Mouse (Mus musculus): ENCODE data around the gene Hoga1. TPM values are rescaled to one million over a fixed set of nuclear protein-coding genes. Genes with fewer than 3 reads are reported as not detected.

Hoga1 gene
- polyA plus RNA-seq, 1 experiment from 2014 or later, result 1.3 TPM

DNA sequence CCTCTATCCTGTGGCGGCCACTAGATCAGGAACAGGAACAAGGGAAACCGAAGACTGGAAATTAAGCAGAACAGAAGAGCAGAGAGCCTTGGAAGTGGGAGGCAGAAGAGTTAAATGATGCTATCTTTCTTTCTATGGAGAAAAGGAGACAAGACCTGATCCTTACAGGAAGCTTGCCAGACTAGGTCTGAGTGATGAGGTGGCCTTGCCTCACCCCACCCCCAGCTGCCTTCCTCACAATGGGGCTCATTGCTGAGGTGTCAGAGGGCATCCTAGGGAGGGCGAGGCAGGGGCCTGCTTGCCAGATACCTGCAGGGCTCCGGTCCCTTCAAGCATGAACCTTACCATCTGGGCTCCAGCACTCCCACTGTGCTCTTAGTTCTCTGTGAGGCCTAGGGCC is 6.5 kb downstream of the Hoga1 start, which contains the start of gene 4933411K16Rik:
Gene 4933411K16Rik (plus strand): TSS at position 301 of the 400 bp plus-strand sequence.
- no peak within 1 kb of the TSS for H3K27ac ChIP-seq (replicated peaks)
- H3K36me3 ChIP-seq, result no peaks in the 10 kb centered on the region
- H3K4me2 ChIP-seq (replicated peaks), result no peak within 1 kb of the TSS
- no peak within 1 kb of the TSS for H3K4me3 ChIP-seq
- no peaks in the 10 kb centered on the region for H3K9me3 ChIP-seq
- no peak for ATAC-seq (ENCODE audit: low FRiP score, low read depth)
- H3K4me1 ChIP-seq, result no peaks in the 10 kb centered on the region
- WGBS, result 73% methylated on average over 4 of the region's 4 CpGs
- no peak within 1 kb of the TSS for H3K9ac ChIP-seq (replicated peaks)
- no peaks in the 10 kb centered on the region for H3K27me3 ChIP-seq

- Histone ChIP-seq H3K9ac (replicated peaks) (no peak overlapping the region), H3K9me3 (no peaks in the 10 kb centered on the region), H3K4me3 (no peak overlapping the region), H3K27ac (replicated peaks) (no peak overlapping the region), H3K4me2 (replicated peaks) (no peak overlapping the region), H3K36me3 (no peaks in the 10 kb centered on the region), H3K27me3 (no peaks in the 10 kb centered on the region), H3K4me1 (no peaks in the 10 kb centered on the region)
- WGBS, result 84% methylated on average over 6 of the region's 6 CpGs
- no peak for ATAC-seq (ENCODE audit: low FRiP score, low read depth)
These were observed 8.8 kb downstream of the Hoga1 start for GRCm38 (mm10) chr19:42054255-42054654.

DNA sequence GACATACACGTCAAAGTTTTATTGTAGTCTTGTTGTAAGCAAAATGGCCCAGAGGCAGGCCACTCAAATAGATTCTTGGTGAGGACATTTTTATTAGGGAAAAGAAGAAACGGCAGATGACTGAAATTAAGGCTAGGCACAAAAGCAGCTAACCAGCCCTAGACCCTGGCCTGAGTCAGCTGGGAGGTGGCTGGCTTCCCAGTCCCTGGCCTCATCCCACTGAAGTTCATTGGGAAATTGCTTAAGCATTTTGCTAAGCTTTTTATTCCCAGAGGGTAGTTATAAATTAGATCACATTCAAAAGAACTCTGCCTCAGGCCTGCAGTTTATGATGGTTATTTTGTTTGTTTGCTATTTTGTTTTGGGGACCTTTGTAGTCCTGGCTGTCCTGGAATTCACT is 10.5 kb downstream of the Hoga1 start:
- H3K4me2 ChIP-seq (replicated peaks), result no peak overlapping the region
- no peak overlapping the region for H3K27ac ChIP-seq (replicated peaks)
- H3K4me1 ChIP-seq, result no peaks in the 10 kb centered on the region
- no peak overlapping the region for H3K4me3 ChIP-seq
- H3K9me3 ChIP-seq, result no peaks in the 10 kb centered on the region
- no peaks in the 10 kb centered on the region for H3K27me3 ChIP-seq
- H3K36me3 ChIP-seq, result no peaks in the 10 kb centered on the region
- ATAC-seq (ENCODE audit: low FRiP score, low read depth), result no peak
- H3K9ac ChIP-seq (replicated peaks), result no peak overlapping the region
- WGBS, result 86% methylated on average over 2 of the region's 2 CpGs

- H3K9me3 ChIP-seq, result no peaks in the 10 kb centered on the region
- H3K27me3 ChIP-seq, result no peaks in the 10 kb centered on the region
- H3K27ac ChIP-seq (replicated peaks), result no peak overlapping the region
- H3K4me2 ChIP-seq (replicated peaks), result no peak overlapping the region
- WGBS, result 80% methylated on average over 6 of the region's 6 CpGs
- no peaks in the 10 kb centered on the region for H3K36me3 ChIP-seq
- no peak overlapping the region for H3K9ac ChIP-seq (replicated peaks)
- no peak for ATAC-seq (ENCODE audit: low FRiP score, low read depth)
- no peak overlapping the region for H3K4me3 ChIP-seq
- no peaks in the 10 kb centered on the region for H3K4me1 ChIP-seq
These were observed 11.5 kb downstream of the Hoga1 start for GRCm38 (mm10) chr19:42056719-42057409.

- Histone ChIP-seq H3K9me3 (no peaks in the 10 kb centered on the region), H3K4me1 (no peaks in the 10 kb centered on the region), H3K9ac (replicated peaks) (no peak overlapping the region), H3K4me3 (no peak overlapping the region), H3K4me2 (replicated peaks) (no peak overlapping the region), H3K27ac (replicated peaks) (no peak overlapping the region), H3K36me3 (no peaks in the 10 kb centered on the region), H3K27me3 (no peaks in the 10 kb centered on the region; the same call in 1 of the 2 replicates)
- 75% methylated on average over 7 of the region's 7 CpGs for WGBS
- no peak for ATAC-seq (ENCODE audit: low FRiP score, low read depth)
These were observed 13.0 kb downstream of the Hoga1 start for GRCm38 (mm10) chr19:42058426-42058825.

DNA sequence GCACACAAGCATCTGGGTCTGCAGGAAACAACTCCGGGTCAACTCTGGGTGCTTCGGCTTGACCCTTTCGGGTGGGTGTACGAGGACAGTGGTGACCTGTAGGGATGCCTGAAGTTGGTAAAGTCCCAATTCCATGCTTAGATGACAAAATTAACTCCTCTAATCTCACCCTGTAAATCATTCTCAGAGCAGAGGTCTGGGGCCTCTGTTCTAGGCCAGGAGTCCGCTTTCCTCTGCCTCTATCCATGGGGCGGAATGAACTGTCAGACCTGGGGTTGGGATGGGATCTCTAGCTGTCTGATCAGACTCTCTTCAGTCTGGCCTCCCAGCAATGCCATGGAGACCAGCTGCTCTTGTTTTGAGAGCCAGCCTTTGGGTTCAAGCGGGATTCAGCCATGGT is 16.0 kb downstream of the Hoga1 start:
- Histone ChIP-seq H3K4me1 (no peaks in the 10 kb centered on the region), H3K4me2 (replicated peaks) (no peak overlapping the region), H3K27me3 (no peaks in the 10 kb centered on the region; the same call in 1 of the 2 replicates), H3K36me3 (no peaks in the 10 kb centered on the region), H3K9ac (replicated peaks) (no peak overlapping the region), H3K27ac (replicated peaks) (no peak overlapping the region), H3K4me3 (no peak overlapping the region), H3K9me3 (no peaks in the 10 kb centered on the region)
- 92% methylated on average over 7 of the region's 7 CpGs for WGBS
- no peak for ATAC-seq (ENCODE audit: low FRiP score, low read depth)

GRCm38 (mm10) chr19:42068441-42069240 is 23.2 kb downstream of the Hoga1 start:
- WGBS, result 85% methylated on average over 11 of the region's 11 CpGs
- H3K4me2 ChIP-seq (replicated peaks), result no peak overlapping the region

DNA sequence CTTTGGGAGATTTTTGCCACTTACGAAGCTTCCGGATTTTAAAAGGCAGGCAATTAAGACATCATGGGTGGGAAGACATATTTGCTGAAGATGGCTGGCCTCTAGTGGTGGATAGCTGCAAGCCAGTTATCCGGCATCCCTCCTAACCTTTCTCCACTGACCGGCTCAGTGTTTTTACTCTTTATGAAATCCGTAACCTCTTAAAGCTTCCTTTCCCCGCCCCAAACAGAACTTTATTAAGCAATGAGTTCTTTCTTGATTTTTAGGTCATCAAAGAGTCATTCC is 23.8 kb downstream of the Hoga1 start:
- Histone ChIP-seq H3K36me3 (0 out of 2 replicates have a peak, but pooled peaks cover 4% of the 10 kb centered on the region), H3K9ac (replicated peaks) (no peak overlapping the region), H3K4me2 (replicated peaks) (no peak overlapping the region), H3K27me3 (no peaks in the 10 kb centered on the region), H3K4me3 (no peak overlapping the region), H3K27ac (replicated peaks) (no peak overlapping the region), H3K9me3 (no peaks in the 10 kb centered on the region), H3K4me1 (no peaks in the 10 kb centered on the region)
- 59% methylated on average over 6 of the region's 6 CpGs for WGBS
- ATAC-seq (ENCODE audit: low FRiP score, low read depth), result no peak

More at GRCm38 (mm10) chr19:42068441-42069240, 23.2 kb downstream of the Hoga1 start:
- Histone ChIP-seq H3K9ac (replicated peaks) (no peak overlapping the region), H3K27me3 (no peaks in the 10 kb centered on the region), H3K36me3 (0 out of 2 replicates have a peak, but pooled peaks cover 4% of the 10 kb centered on the region), H3K9me3 (no peaks in the 10 kb centered on the region), H3K4me3 (no peak overlapping the region), H3K4me1 (no peaks in the 10 kb centered on the region), H3K27ac (replicated peaks) (no peak overlapping the region)
- ATAC-seq (ENCODE audit: low FRiP score, low read depth), result no peak

GRCm38 (mm10) chr19:42071221-42071620 is 25.8 kb downstream of the Hoga1 start:
- no peak overlapping the region for H3K4me3 ChIP-seq
- H3K27ac ChIP-seq (replicated peaks), result no peak overlapping the region
- H3K9me3 ChIP-seq, result no peaks in the 10 kb centered on the region
- WGBS, result 82% methylated on average over 7 of the region's 7 CpGs
- no peaks in the 10 kb centered on the region for H3K4me1 ChIP-seq
- H3K36me3 ChIP-seq, result peaks cover 24% of the 10 kb centered on the region
- no peak overlapping the region for H3K9ac ChIP-seq (replicated peaks)
- no peak overlapping the region for H3K4me2 ChIP-seq (replicated peaks)
- no peak for ATAC-seq (ENCODE audit: low FRiP score, low read depth)
- H3K27me3 ChIP-seq, result no peaks in the 10 kb centered on the region

DNA sequence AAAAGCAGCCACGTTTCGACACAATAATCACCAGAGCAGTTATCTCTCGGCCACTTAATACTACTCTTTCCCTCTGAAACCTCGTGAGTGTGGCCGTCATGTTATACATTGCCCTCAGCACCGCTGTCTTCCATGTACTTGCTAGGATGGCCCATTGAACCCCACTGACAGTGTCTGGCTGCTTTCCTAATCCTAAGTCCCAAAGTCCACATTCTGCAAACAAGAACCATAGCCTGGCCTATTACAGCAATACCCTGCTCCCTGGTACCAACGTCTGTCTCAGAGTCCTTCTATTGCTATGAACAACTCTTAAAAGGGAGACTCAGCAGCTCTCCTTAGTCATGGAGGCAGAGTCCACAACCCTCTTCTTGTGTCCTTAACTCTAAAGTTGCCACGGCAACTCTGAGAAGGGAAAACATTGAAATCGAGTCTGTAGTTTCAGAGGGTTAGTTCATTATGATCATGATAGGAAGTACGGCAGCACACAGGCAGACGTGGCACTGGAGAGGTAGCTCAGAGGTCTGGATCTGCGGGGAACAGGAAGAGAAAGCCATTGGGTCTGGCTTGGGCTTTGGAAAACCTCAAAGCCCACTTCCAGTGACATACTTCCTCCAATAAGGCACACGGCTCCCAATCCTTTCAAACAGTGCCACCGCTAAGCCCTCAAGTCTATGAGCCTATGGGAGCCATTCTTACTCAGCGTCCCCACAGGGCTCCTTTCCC is 26.6 kb downstream of the Hoga1 start:
- Histone ChIP-seq H3K36me3 (peaks cover 32% of the 10 kb centered on the region), H3K27ac (replicated peaks) (no peak overlapping the region), H3K4me1 (no peaks in the 10 kb centered on the region), H3K9me3 (no peaks in the 10 kb centered on the region), H3K4me3 (no peak overlapping the region), H3K27me3 (no peaks in the 10 kb centered on the region), H3K4me2 (replicated peaks) (no peak overlapping the region), H3K9ac (replicated peaks) (no peak overlapping the region)
- 83% methylated on average over 15 of the region's 15 CpGs for WGBS
- ATAC-seq (ENCODE audit: low FRiP score, low read depth), result no peak

GRCm38 (mm10) chr19:42072802-42073201 is 27.4 kb downstream of the Hoga1 start:
- Histone ChIP-seq H3K4me2 (replicated peaks) (no peak overlapping the region), H3K27me3 (no peaks in the 10 kb centered on the region), H3K9me3 (no peaks in the 10 kb centered on the region), H3K36me3 (peaks cover 36% of the 10 kb centered on the region), H3K4me3 (no peak overlapping the region), H3K27ac (replicated peaks) (no peak overlapping the region), H3K4me1 (no peaks in the 10 kb centered on the region), H3K9ac (replicated peaks) (no peak overlapping the region)
- no peak for ATAC-seq (ENCODE audit: low FRiP score, low read depth)
- WGBS, result 84% methylated on average over 7 of the region's 7 CpGs

- 85% methylated on average over 2 of the region's 2 CpGs for WGBS
- Histone ChIP-seq H3K4me3 (no peak overlapping the region), H3K27ac (replicated peaks) (no peak overlapping the region), H3K9me3 (no peaks in the 10 kb centered on the region), H3K4me2 (replicated peaks) (no peak overlapping the region), H3K27me3 (no peaks in the 10 kb centered on the region), H3K9ac (replicated peaks) (no peak overlapping the region), H3K4me1 (no peaks in the 10 kb centered on the region), H3K36me3 (peaks cover 50% of the 10 kb centered on the region)
- no peak for ATAC-seq (ENCODE audit: low FRiP score, low read depth)
These were observed 29.6 kb downstream of the Hoga1 start for GRCm38 (mm10) chr19:42075051-42075450.
